Mouse (Mus musculus) G1E (cell line): Measurements from ENCODE around the gene Klhl6. TPM values are rescaled to one million over a fixed set of nuclear protein-coding genes. Genes with fewer than 3 reads are reported as not detected.

Experiments
- ATAC-seq: 2 replicates; pipeline ENCODE4 v1.8.0; 2016; ENCODE audit warnings: mild to moderate bottlenecking; ENCODE audit not compliant: insufficient number of reproducible peaks, poor library complexity, low FRiP score, severe bottlenecking; ENCODE audit errors: extremely low read depth
- DNase-seq: peaks from one replicate; pipeline ENCODE4 v3.0.0; 2012; ENCODE audit warnings: low spot score
- H3K27me3 ChIP-seq: 2 replicates; pipeline ENCODE4 v1.6.1; 2012; ENCODE audit warnings: mild to moderate bottlenecking, low read length, inconsistent platforms; ENCODE audit not compliant: insufficient read depth
- H3K36me3 ChIP-seq: replicated peaks from 2 replicates; pipeline ENCODE3; 2012; ENCODE audit warnings: mild to moderate bottlenecking, inconsistent platforms
- H3K4me1 ChIP-seq: 2 replicates; pipeline ENCODE4 v1.6.1; 2012; ENCODE audit warnings: low read depth, low read length, inconsistent platforms, mixed read lengths; ENCODE audit not compliant: insufficient read depth
- H3K4me3 ChIP-seq: 2 replicates; pipeline ENCODE4 v1.5.1; 2012; ENCODE audit warnings: low read depth, mild to moderate bottlenecking, inconsistent platforms, low read length, moderate library complexity, mixed read lengths
- H3K9me3 ChIP-seq: replicated peaks from 2 replicates; pipeline ENCODE4 v1.6.1; 2012; ENCODE audit warnings: inconsistent platforms
- CTCF ChIP-seq: IDR thresholded peaks from 2 replicates; pipeline ENCODE4 v1.5.1; 2012; ENCODE audit warnings: low read depth, low read length, inconsistent platforms, mixed read lengths
- GATA1 ChIP-seq: IDR thresholded peaks from 2 replicates; pipeline ENCODE4 v1.6.1; 2012; ENCODE audit warnings: borderline replicate concordance, low read length, inconsistent platforms, mixed read lengths
- GATA2 ChIP-seq: IDR thresholded peaks from 2 replicates; pipeline ENCODE4 v1.6.1; 2012; ENCODE audit warnings: low read depth, low read length, inconsistent platforms, borderline replicate concordance
- POLR2AphosphoS5 ChIP-seq: IDR thresholded peaks from 2 replicates; pipeline ENCODE4 v1.6.1; 2012; ENCODE audit warnings: low read depth, low read length, inconsistent platforms; ENCODE audit not compliant: insufficient replicate concordance
- TAL1 ChIP-seq: conservative IDR thresholded peaks from 2 replicates; pipeline ENCODE4 v1.6.1; 2012; ENCODE audit warnings: low read depth, low read length, inconsistent platforms, mixed read lengths
- polyA plus RNA-seq: library from polyadenylated mRNA; stranded (reverse); fragments of >175 nt; gene quantifications from 2 replicates; pipeline ENCODE4 v1.2.3, GENCODE M21; 2012
- total RNA-seq, 2 experiments: library from RNA; stranded (forward) in 1 of 2; stranded (reverse) in 1 of 2; fragments of 200-1000 nt in 1 of 2; fragments of >200 nt in 1 of 2; fragmentation: Nextera tagmentation in 1 of 2; gene quantifications; 2 replicates each; pipeline ENCODE4 v1.2.3; 2014 to 2017

The Klhl6 gene
- total and polyA plus RNA-seq, 3 experiments = 0.20 to 4.9 (median 0.83) TPM

- 0 out of 2 replicates have a peak, but pooled peaks cover 3% of the 10 kb centered on the region for H3K27me3 ChIP-seq
- no peaks in the 10 kb centered on the region for H3K9me3 ChIP-seq
- H3K4me3 ChIP-seq = no peak overlapping the region
- TF ChIP-seq TAL1 (no peak), CTCF (no peak), POLR2AphosphoS5 (no peak), GATA1 (no peak), GATA2 (no peak)
- ATAC-seq (no peak), DNase-seq (no peak)
- H3K4me1 ChIP-seq = 0 out of 2 replicates have a peak, but pooled peaks cover 4% of the 10 kb centered on the region
- peaks cover 7% of the 10 kb centered on the region for H3K36me3 ChIP-seq
Observed at GRCm38 (mm10) chr16:19962951-19963350, 19.9 kb downstream of the Klhl6 start.

GRCm38 (mm10) chr16:19961070-19961469 is 21.8 kb downstream of the Klhl6 start:
- H3K4me3 ChIP-seq = no peak overlapping the region
- no peak for DNase-seq
- H3K9me3 ChIP-seq = no peaks in the 10 kb centered on the region
- TF ChIP-seq TAL1 (no peak), CTCF (no peak), POLR2AphosphoS5 (no peak), GATA1 (no peak), GATA2 (no peak)
- 0 out of 2 replicates have a peak, but pooled peaks cover 3% of the 10 kb centered on the region for H3K27me3 ChIP-seq
- peaks cover 12% of the 10 kb centered on the region for H3K36me3 ChIP-seq
- H3K4me1 ChIP-seq = 0 out of 2 replicates have a peak, but pooled peaks cover 2% of the 10 kb centered on the region
- no peak for ATAC-seq

- 0 out of 2 replicates have a peak, but pooled peaks cover 2% of the 10 kb centered on the region for H3K4me1 ChIP-seq
Observed at GRCm38 (mm10) chr16:19960407-19961058, 22.3 kb downstream of the Klhl6 start.

GRCm38 (mm10) chr16:19957051-19957450 is 25.8 kb downstream of the Klhl6 start:
- Histone ChIP-seq H3K36me3 (peaks cover 11% of the 10 kb centered on the region), H3K4me3 (no peak overlapping the region), H3K4me1 (0 out of 2 replicates have a peak, but pooled peaks cover 5% of the 10 kb centered on the region), H3K27me3 (0 out of 2 replicates have a peak, but pooled peaks cover 6% of the 10 kb centered on the region), H3K9me3 (no peaks in the 10 kb centered on the region)
- DNase-seq (no peak), ATAC-seq (no peak)
- TF ChIP-seq GATA1 = no peak
- no peak for TF ChIP-seq TAL1
- no peak for TF ChIP-seq POLR2AphosphoS5
- no peak for TF ChIP-seq GATA2
- no peak for TF ChIP-seq CTCF

More at GRCm38 (mm10) chr16:19960407-19961058, 22.3 kb downstream of the Klhl6 start:
- Histone ChIP-seq H3K4me3 (no peak overlapping the region), H3K36me3 (peaks cover 9% of the 10 kb centered on the region), H3K9me3 (no peaks in the 10 kb centered on the region), H3K27me3 (0 out of 2 replicates have a peak, but pooled peaks cover 3% of the 10 kb centered on the region)
- DNase-seq (no peak), ATAC-seq (no peak)
- no peak for TF ChIP-seq TAL1
- no peak for TF ChIP-seq POLR2AphosphoS5
- TF ChIP-seq CTCF = no peak
- no peak for TF ChIP-seq GATA2
- no peak for TF ChIP-seq GATA1

GRCm38 (mm10) chr16:19947336-19947735 is 35.5 kb downstream of the Klhl6 start:
- Histone ChIP-seq H3K27me3 (no peaks in the 10 kb centered on the region), H3K36me3 (peaks cover 12% of the 10 kb centered on the region), H3K4me1 (peaks cover 3% of the 10 kb centered on the region; the same call in 1 of the 2 replicates), H3K4me3 (no peak overlapping the region), H3K9me3 (no peaks in the 10 kb centered on the region)
- no peak for ATAC-seq
- no peak for DNase-seq
- TF ChIP-seq GATA1 = no peak
- TF ChIP-seq CTCF = no peak
- TF ChIP-seq POLR2AphosphoS5 = no peak

GRCm38 (mm10) chr16:19946578-19947298 is 36.1 kb downstream of the Klhl6 start:
- ATAC-seq (no peak), DNase-seq (no peak)
- H3K4me3 ChIP-seq = no peak overlapping the region
- no peak for TF ChIP-seq POLR2AphosphoS5
- no peak for TF ChIP-seq TAL1
- no peak for TF ChIP-seq GATA1
- TF ChIP-seq GATA2 = no peak
- no peak for TF ChIP-seq CTCF
- peaks cover 12% of the 10 kb centered on the region for H3K36me3 ChIP-seq
- no peaks in the 10 kb centered on the region for H3K9me3 ChIP-seq
- no peaks in the 10 kb centered on the region for H3K27me3 ChIP-seq
- H3K4me1 ChIP-seq = peaks cover 3% of the 10 kb centered on the region; the same call in 1 of the 2 replicates
